Comparison of ENCODE assay signal across 8 mouse cellular contexts in genomic region chr4:120747243-120747792, GRCm38 (mm10). TPM values are rescaled to one million over a fixed set of nuclear protein-coding genes. Genes with fewer than 3 reads are reported as not detected.
A peak's percentile ranks its signal among the peaks of the same experiment; 100 is the strongest.
DNase-seq lines count a peak whose midpoint lies in the region; ATAC-seq and TF ChIP-seq lines count a peak whose summit lies in the region.

No protein-coding gene starts in this region.

- peaks cover 52% of the 10 kb centered on the region for H3K27me3 ChIP-seq in intestine, postnatal 0 days (replicated peaks; ENCODE audit: control insufficient read depth, insufficient read depth, low read length)
- peaks cover 97% of the 10 kb centered on the region for H3K27me3 ChIP-seq in midbrain, embryonic 12.5 days

- H3K9ac ChIP-seq in intestine, postnatal 0 days (ENCODE audit: low read depth, low read length) = peak overlapping the region; percentile 49; the same call in 1 of the 2 replicates
- peak overlapping the region; percentile 61 for H3K9ac ChIP-seq in midbrain, embryonic 12.5 days (replicated peaks)

- no peaks in the 10 kb centered on the region for H3K9me3 ChIP-seq in intestine, postnatal 0 days (ENCODE audit: control insufficient read depth)
- H3K9me3 ChIP-seq in midbrain, embryonic 12.5 days = no peaks in the 10 kb centered on the region

- peak; percentile 20; the same call in 1 of the 2 replicates for ATAC-seq in intestine, postnatal 0 days
- ATAC-seq in midbrain, embryonic 12.5 days (ENCODE audit: low FRiP score, low read depth) = peak; percentile 55

- TF ChIP-seq CTCF in gastrocnemius, adult 2 months (IDR thresholded peaks at IDR 0.05) = no peak
- no peak for TF ChIP-seq CTCF in intestine, postnatal 0 days (IDR thresholded peaks at IDR 0.05; ENCODE audit: low read depth)

- under 1% methylated on average over 50 of the region's 75 CpGs for WGBS in intestine, postnatal 0 days
- 0% methylated on average over 42 of the region's 75 CpGs for WGBS in midbrain, embryonic 12.5 days

- H3K4me3 ChIP-seq in gastrocnemius, adult 2 months = peak overlapping the region; percentile 88
- peak overlapping the region; percentile 62 for H3K4me3 ChIP-seq in intestine, postnatal 0 days (ENCODE audit: low read depth, low read length)
- H3K4me3 ChIP-seq in midbrain, embryonic 12.5 days = peak overlapping the region; percentile 71

- peak; percentile 42 to 54 for DNase-seq in cerebellum, postnatal 25 days
- DNase-seq in cerebellum, adult 11 months = no peak
- peak; percentile 52 for DNase-seq in R1 (ENCODE audit: low read depth, low spot score)
- peak; percentile 77 for DNase-seq in gastrocnemius, adult 2 months
- DNase-seq in frontal cortex, postnatal 10 days (ENCODE audit: low spot score in 2 of 2) = no peak
- DNase-seq in frontal cortex, postnatal 25 days (ENCODE audit: low spot score in 2 of 2) = no peak

- intact Hi-C loops in gastrocnemius, adult 2 months (cut with DNase I) = no loop called here

- no peaks in the 10 kb centered on the region for H3K4me1 ChIP-seq in intestine, postnatal 0 days (replicated peaks; ENCODE audit: control insufficient read depth, insufficient read depth, low read length)
- peaks cover 31% of the 10 kb centered on the region for H3K4me1 ChIP-seq in midbrain, embryonic 12.5 days

- no peaks in the 10 kb centered on the region for H3K36me3 ChIP-seq in intestine, postnatal 0 days (ENCODE audit: control insufficient read depth, insufficient read depth)
- H3K36me3 ChIP-seq in midbrain, embryonic 12.5 days = no peaks in the 10 kb centered on the region

- peak overlapping the region; percentile 100 for H3K4me2 ChIP-seq in intestine, postnatal 0 days (replicated peaks; ENCODE audit: low read depth)
- H3K4me2 ChIP-seq in midbrain, embryonic 12.5 days (replicated peaks) = peak overlapping the region; percentile 100

- peak overlapping the region; percentile 90 for H3K27ac ChIP-seq in gastrocnemius, adult 2 months
- H3K27ac ChIP-seq in intestine, postnatal 0 days (ENCODE audit: low read depth, low read length) = no peak overlapping the region
- H3K27ac ChIP-seq in midbrain, embryonic 12.5 days (replicated peaks) = no peak overlapping the region

RNA-seq across cellular contexts. Expression of gene Kcnq4, which starts 1.1 kb away (rescaled TPM):
- total RNA-seq in gastrocnemius, adult 2 months (2021) = 10 to 100 TPM; 13.4 to 14.5 TPM
- 1.6 and 2.0 TPM in 2 replicates for polyA plus RNA-seq in intestine, postnatal 0 days (2015; fragmentation: Nextera tagmentation; extraction: Ambion mirVana)
- 3.1 and 3.7 TPM in 2 replicates for polyA plus RNA-seq in midbrain, embryonic 12.5 days (2016; fragmentation: Nextera tagmentation; extraction: Ambion mirVana)

Comparison
In these comparisons a context has a peak if more than half of its experiments do, and no peak if none do; other contexts are left out.
1. DNase-seq: peak in cerebellum, postnatal 25 days (2 of 2), R1 (single experiment) and gastrocnemius, adult 2 months (single experiment); none in cerebellum, adult 11 months (single experiment), frontal cortex, postnatal 10 days (0 of 2) and frontal cortex, postnatal 25 days (0 of 2).
2. Peak in every context shown above with its lines, with median percentiles within 50 percentile points of each other: H3K4me3 ChIP-seq.